Mouse (Mus musculus) myocyte (in vitro differentiated cells): ENCODE results near the gene Ppp1r15b.

Experiments used
- CEBPB ChIP-seq: IDR thresholded peaks from 2 replicates; pipeline ENCODE4 v1.6.1; 2011; ENCODE audit warnings: mild to moderate bottlenecking, moderate library complexity; ENCODE audit not compliant: poor library complexity, insufficient read depth, severe bottlenecking
- E2F4 ChIP-seq: IDR thresholded peaks from one replicate; pipeline ENCODE4 v1.6.1; 2011; ENCODE audit warnings: mild to moderate bottlenecking, control low read depth, moderate library complexity; ENCODE audit not compliant: insufficient read depth
- MAX ChIP-seq: IDR thresholded peaks from one replicate; pipeline ENCODE4 v1.6.1; 2011; ENCODE audit warnings: low read depth, mild to moderate bottlenecking, control low read depth
- MYOD1 ChIP-seq, 3 experiments: IDR thresholded peaks; one replicate each; pipeline ENCODE4 v1.6.1; 2011; ENCODE audit warnings: control low read depth in 2 of 3, low read depth in 2 of 3, mild to moderate bottlenecking in 2 of 3, moderate library complexity in 1 of 3; ENCODE audit not compliant: insufficient read length in 2 of 3, control insufficient read depth in 1 of 3
- MYOG ChIP-seq, 3 experiments: IDR thresholded peaks; one replicate each; pipeline ENCODE4 v1.6.1; 2011; ENCODE audit warnings: control low read depth in 2 of 3, low read depth in 2 of 3, mild to moderate bottlenecking in 2 of 3; ENCODE audit not compliant: insufficient read length in 2 of 3, control insufficient read depth in 1 of 3, insufficient read depth in 1 of 3
- POLR2A ChIP-seq: IDR thresholded peaks from one replicate; pipeline ENCODE4 v1.6.1; 2011; ENCODE audit warnings: low read depth, mild to moderate bottlenecking, control low read depth, moderate library complexity; ENCODE audit not compliant: insufficient read length
- POLR2AphosphoS2 ChIP-seq: IDR thresholded peaks from one replicate; pipeline ENCODE4 v1.6.1; 2011; ENCODE audit warnings: low read depth, control low read depth; ENCODE audit not compliant: insufficient read length
- REST ChIP-seq: IDR thresholded peaks from one replicate; pipeline ENCODE4 v1.6.1; 2011; ENCODE audit warnings: mild to moderate bottlenecking, control low read depth, moderate library complexity; ENCODE audit not compliant: insufficient read depth, insufficient read length
- SRF ChIP-seq: IDR thresholded peaks from one replicate; pipeline ENCODE4 v1.6.1; 2011; ENCODE audit warnings: low read depth; ENCODE audit not compliant: control insufficient read depth, insufficient read length
- TCF12 ChIP-seq: IDR thresholded peaks from one replicate; pipeline ENCODE4 v1.6.1; 2011; ENCODE audit warnings: mild to moderate bottlenecking, control low read depth; ENCODE audit not compliant: poor library complexity, insufficient read depth, severe bottlenecking
- TCF3 ChIP-seq: IDR thresholded peaks from one replicate; pipeline ENCODE4 v1.6.1; 2011; ENCODE audit warnings: low read depth, control low read depth; ENCODE audit not compliant: insufficient read length
- USF1 ChIP-seq: IDR thresholded peaks from one replicate; pipeline ENCODE4 v1.6.1; 2011; ENCODE audit warnings: low read depth, mild to moderate bottlenecking, control low read depth, moderate library complexity

- TF ChIP-seq POLR2A, result no peak
- TF ChIP-seq TCF3, result no peak
- TF ChIP-seq POLR2AphosphoS2, result no peak
- no peak for TF ChIP-seq MYOD1 (IDR thresholded peaks at IDR 0.05; ENCODE audit: control insufficient read depth in 1 of 3, insufficient read length in 2 of 3, low read depth in 2 of 3)
- TF ChIP-seq E2F4, result no peak
- TF ChIP-seq TCF12, result no peak
- TF ChIP-seq MAX, result no peak
- TF ChIP-seq CEBPB, result no peak
- no peak for TF ChIP-seq USF1
- no peak for TF ChIP-seq SRF
- no peak for TF ChIP-seq MYOG (IDR thresholded peaks at IDR 0.05; ENCODE audit: control insufficient read depth in 1 of 3, insufficient read depth in 1 of 3, insufficient read length in 2 of 3, low read depth in 2 of 3)
- no peak for TF ChIP-seq REST
Measured at GRCm38 (mm10) chr1:133103315-133103714, 27.6 kb upstream of the Ppp1r15b start.
